Mouse (Mus musculus) thymus, postnatal 10 days (tissue): ENCODE measurements around the gene Ninj2.

Source experiments
- DNase-seq, 2 experiments: peaks; one replicate each; pipeline ENCODE4 v3.0.0; 2021; ENCODE audit warnings: low spot score in 2 of 2

The Ninj2 gene

GRCm38 (mm10) chr6:120179044-120179755 lies 86.0 kb downstream of the Ninj2 start:
- no peak for DNase-seq

- DNase-seq, result no peak
Measured at GRCm38 (mm10) chr6:120179756-120180206, 86.6 kb downstream of the Ninj2 start.

- DNase-seq, result no peak
Measured at GRCm38 (mm10) chr6:120180492-120180891, 87.3 kb downstream of the Ninj2 start.

- no peak for DNase-seq
Measured at GRCm38 (mm10) chr6:120182160-120182559, 89.0 kb downstream of the Ninj2 start.

- DNase-seq, result no peak
Measured at GRCm38 (mm10) chr6:120183771-120184170, 90.6 kb downstream of the Ninj2 start.

GRCm38 (mm10) chr6:120185012-120185730 lies 92.0 kb downstream of the Ninj2 start:
- no peak for DNase-seq

- DNase-seq, result peak; percentile 76 to 84
Measured at GRCm38 (mm10) chr6:120185756-120186155, 92.6 kb downstream of the Ninj2 start.

- DNase-seq, result no peak
Measured at GRCm38 (mm10) chr6:120186594-120186993, 93.4 kb downstream of the Ninj2 start.

GRCm38 (mm10) chr6:120187587-120188176 lies 94.5 kb downstream of the Ninj2 start:
- peak; percentile 75 for DNase-seq

GRCm38 (mm10) chr6:120188376-120189235 lies 95.5 kb downstream of the Ninj2 start:
- peak; percentile 69 to 73 for DNase-seq

GRCm38 (mm10) chr6:120189287-120189686 lies 96.1 kb downstream of the Ninj2 start:
- no peak for DNase-seq

GRCm38 (mm10) chr6:120190365-120190764 lies 97.2 kb downstream of the Ninj2 start:
- no peak for DNase-seq

GRCm38 (mm10) chr6:120190912-120191311 lies 97.8 kb downstream of the Ninj2 start:
- no peak for DNase-seq

GRCm38 (mm10) chr6:120191396-120192170 lies 98.4 kb downstream of the Ninj2 start:
- DNase-seq, result no peak

- DNase-seq, result no peak
Measured at GRCm38 (mm10) chr6:120192211-120192870, 99.2 kb downstream of the Ninj2 start.

- peak; percentile 78 to 88 for DNase-seq
Measured at GRCm38 (mm10) chr6:120193174-120193573, 100.0 kb downstream of the Ninj2 start.

- no peak for DNase-seq
Measured at GRCm38 (mm10) chr6:120193793-120194192, 100.6 kb downstream of the Ninj2 start.

GRCm38 (mm10) chr6:120194305-120194704 lies 101.2 kb downstream of the Ninj2 start:
- no peak for DNase-seq

GRCm38 (mm10) chr6:120194963-120195362 lies 101.8 kb downstream of the Ninj2 start:
- DNase-seq, result no peak

- peak; percentile 28 to 66 for DNase-seq
Measured at GRCm38 (mm10) chr6:120196837-120197236, 103.7 kb downstream of the Ninj2 start.
